Mouse (Mus musculus) adrenal gland (tissue): ENCODE measurements at regions not wholly inside any gene's neighbourhood (a gene's known extent, or its start where the extent isn't known, plus 50 kb on each side); places are given as distances from the start of the nearest gene placed in this dataset.

ENCODE experiments used
- intact Hi-C: fragments of 180-260 bp; cut with DNase I; formaldehyde crosslinking; loops from one replicate; pipeline ENCODE4 v1.15.1; 2025

GRCm38 (mm10) chr9:117709677-117710076, 80.0 kb upstream of the Rbms3 start:
- intact Hi-C loops: no loop called here

- intact Hi-C loops: no loop called here
These were observed 63.3 kb upstream of the Rbms3 start for GRCm38 (mm10) chr9:117693001-117693400.

- intact Hi-C loops: no loop called here
These were observed 62.8 kb upstream of the Rbms3 start for GRCm38 (mm10) chr9:117692486-117692885.

GRCm38 (mm10) chr9:117689946-117690345, 60.2 kb upstream of the Rbms3 start:
- intact Hi-C loops: no loop called here
